8 mouse cellular contexts compared by ENCODE assay signal in genomic region chr4:120731030-120731644, GRCm38 (mm10). TPM values are rescaled to one million over a fixed set of nuclear protein-coding genes. Genes with fewer than 3 reads are reported as not detected.
DNase-seq lines count a peak whose midpoint lies in the region; ATAC-seq lines count a peak whose summit lies in the region.

No protein-coding gene starts in this region.

- peak; percentile 75 for ATAC-seq in inflammation-experienced regulatory T-cells, adult 6 months
- peak; percentile 87 for ATAC-seq in liver, embryonic 16.5 days (ENCODE audit: low read depth)
- peak; percentile 86 for ATAC-seq in neural tube, embryonic 12.5 days (ENCODE audit: low FRiP score, low read depth)

- peak; percentile 12 for DNase-seq in right cerebral cortex, postnatal 14 days
- no peak for DNase-seq in right cerebral cortex, postnatal 36 days (ENCODE audit: low spot score in 2 of 2)
- peak; percentile 66 to 85 for DNase-seq in cerebellum, postnatal 25 days
- peak; percentile 69 for DNase-seq in gastrocnemius, postnatal 14 days
- peak; percentile 47 for DNase-seq in thymus, postnatal 25 days

- H3K4me1 ChIP-seq in liver, embryonic 16.5 days (ENCODE audit: control insufficient read depth, low read depth, low read length): peaks cover 13% of the 10 kb centered on the region
- H3K4me1 ChIP-seq in neural tube, embryonic 12.5 days: peaks cover 11% of the 10 kb centered on the region

- peak overlapping the region; percentile 66 for H3K4me3 ChIP-seq in liver, embryonic 16.5 days (ENCODE audit: low read depth, low read length)
- peak overlapping the region; percentile 49 for H3K4me3 ChIP-seq in neural tube, embryonic 12.5 days

- WGBS in liver, embryonic 16.5 days (ENCODE audit: insufficient replicate concordance): under 1% methylated on average over 40 of the region's 40 CpGs
- under 1% methylated on average over 40 of the region's 40 CpGs for WGBS in neural tube, embryonic 12.5 days

- H3K27ac ChIP-seq in liver, embryonic 16.5 days (ENCODE audit: low read length): no peak overlapping the region
- no peak overlapping the region for H3K27ac ChIP-seq in neural tube, embryonic 12.5 days

- intact Hi-C loops in gastrocnemius, postnatal 14 days (cut with DNase I; ENCODE audit: low total_unique reads): no loop called here

- peak overlapping the region; percentile 63 for H3K9ac ChIP-seq in liver, embryonic 16.5 days (ENCODE audit: low read depth, low read length)
- peak overlapping the region; percentile 56 for H3K9ac ChIP-seq in neural tube, embryonic 12.5 days

- H3K9me3 ChIP-seq in liver, embryonic 16.5 days (replicated peaks; ENCODE audit: control insufficient read depth, low read length): no peaks in the 10 kb centered on the region
- H3K9me3 ChIP-seq in neural tube, embryonic 12.5 days: no peaks in the 10 kb centered on the region

- H3K4me2 ChIP-seq in liver, embryonic 16.5 days (ENCODE audit: low read depth, low read length): peak overlapping the region; percentile 92
- H3K4me2 ChIP-seq in neural tube, embryonic 12.5 days (replicated peaks): peak overlapping the region; percentile 89

- H3K27me3 ChIP-seq in liver, embryonic 16.5 days (ENCODE audit: control insufficient read depth, insufficient read depth, low read depth, low read length): peaks cover 42% of the 10 kb centered on the region
- H3K27me3 ChIP-seq in neural tube, embryonic 12.5 days (replicated peaks): peaks cover 24% of the 10 kb centered on the region

- no peaks in the 10 kb centered on the region for H3K36me3 ChIP-seq in liver, embryonic 16.5 days (ENCODE audit: control insufficient read depth, insufficient read depth)
- H3K36me3 ChIP-seq in neural tube, embryonic 12.5 days: no peaks in the 10 kb centered on the region

RNA-seq across cellular contexts. Expression of gene Kcnq4, which starts 17.3 kb away (rescaled TPM):
- total RNA-seq in gastrocnemius, postnatal 14 days (2021): 10 to 100 TPM; 15.7 to 18.5 TPM
- polyA plus RNA-seq in inflammation-experienced regulatory T-cells, adult 6 months (2017; shearing (Covaris generic)): not detected
- polyA plus RNA-seq in liver, embryonic 16.5 days (2015; fragmentation: Nextera tagmentation; extraction: Ambion mirVana): 0.05 and 0.14 TPM in 2 replicates
- 4.2 and 5.0 TPM in 2 replicates for polyA plus RNA-seq in neural tube, embryonic 12.5 days (2016; fragmentation: Nextera tagmentation; extraction: Ambion mirVana)

Comparison
In these comparisons a context has a peak if more than half of its experiments do, and no peak if none do; other contexts are left out.
1. DNase-seq: peak in right cerebral cortex, postnatal 14 days (single experiment), cerebellum, postnatal 25 days (2 of 2), gastrocnemius, postnatal 14 days (single experiment) and thymus, postnatal 25 days (single experiment); none in right cerebral cortex, postnatal 36 days (0 of 2).
2. Peak in every context shown above with its lines, with median percentiles within 50 percentile points of each other: ATAC-seq.